Mouse (Mus musculus): ENCODE measurements at regions not wholly inside any gene's neighbourhood (a gene's known extent, or its start where the extent isn't known, plus 50 kb on each side); places are given as distances from the start of the nearest gene placed in this dataset.

GRCm38 (mm10) chr6:93569866-93570265 lies 626.6 kb upstream of the Adamts9 start:
- no peak for TF ChIP-seq CTCF (IDR thresholded peaks at IDR 0.05; ENCODE audit: low read depth, low read length)
- TF ChIP-seq POLR2A (IDR thresholded peaks at IDR 0.05; ENCODE audit: extremely low read depth, insufficient read depth, low read length), result no peak

All from liver, adult 2 months (tissue).